Mouse (Mus musculus) forebrain, embryonic 10.5 days (tissue): ENCODE data around the gene Vstm4. TPM values are rescaled to one million over a fixed set of nuclear protein-coding genes. Genes with fewer than 3 reads are reported as not detected.

Experiments
- DNase-seq: peaks from one replicate; pipeline ENCODE4 v3.0.0-alpha.2; 2017; ENCODE audit warnings: low spot score; ENCODE audit errors: extremely low spot score
- H3K27ac ChIP-seq: fragments of 300-500 bp; sonication (generic); 2 replicates; pipeline ENCODE4 v1.5.1; 2016; ENCODE audit warnings: mild to moderate bottlenecking
- H3K27me3 ChIP-seq: fragments of 300-500 bp; sonication (generic); 2 replicates; pipeline ENCODE4 v1.6.1; 2016; ENCODE audit warnings: mild to moderate bottlenecking; ENCODE audit not compliant: poor library complexity, severe bottlenecking
- H3K36me3 ChIP-seq: fragments of 300-500 bp; sonication (generic); replicated peaks from 2 replicates; pipeline ENCODE4 v1.6.1; 2016; ENCODE audit warnings: mild to moderate bottlenecking, moderate library complexity
- H3K4me1 ChIP-seq: fragments of 300-500 bp; sonication (generic); 2 replicates; pipeline ENCODE4 v1.6.1; 2016
- H3K4me3 ChIP-seq: fragments of 300-500 bp; sonication (generic); 2 replicates; pipeline ENCODE4 v1.5.1; 2016; ENCODE audit warnings: mild to moderate bottlenecking, moderate library complexity
- H3K9me3 ChIP-seq: fragments of 300-500 bp; sonication (generic); 2 replicates; pipeline ENCODE4 v1.6.1; 2016; ENCODE audit warnings: mild to moderate bottlenecking, moderate library complexity
- WGBS: fragments of 180-500 bp; shearing (Covaris S2); methylation state at CpG from one replicate; pipeline ENCODE4 v1.1.7; 2016; 5-methylcytosine and 5-hydroxymethylcytosine counted together
- polyA plus RNA-seq: library from polyadenylated mRNA; unstranded; fragments of >200 nt; fragmentation: Nextera tagmentation; extraction: Ambion mirVana; gene quantifications from 2 replicates; pipeline ENCODE4 v1.2.1, GENCODE M21; 2016

Gene Vstm4
- polyA plus RNA-seq: 1.5 and 2.1 TPM in 2 replicates

- Histone ChIP-seq H3K4me3 (peak within 1 kb of the TSS; percentile 66), H3K4me1 (peaks cover 32% of the 10 kb centered on the region), H3K9me3 (no peaks in the 10 kb centered on the region), H3K36me3 (no peaks in the 10 kb centered on the region), H3K27ac (peak within 1 kb of the TSS; percentile 83), H3K27me3 (peaks cover 41% of the 10 kb centered on the region)
- peak; percentile 59 for DNase-seq
- under 1% methylated on average over 67 of the region's 68 CpGs for WGBS
These were observed at the start of gene Vstm4 for GRCm38 (mm10) chr14:32856681-32857328. TSS of gene Vstm4 (plus strand) at chr14:32856756.

GRCm38 (mm10) chr14:32810111-32810510, 46.4 kb upstream of the Vstm4 start:
- H3K4me1 ChIP-seq: no peaks in the 10 kb centered on the region
- H3K27me3 ChIP-seq: no peaks in the 10 kb centered on the region
- H3K27ac ChIP-seq: no peak overlapping the region
- DNase-seq: no peak
- no peak overlapping the region for H3K4me3 ChIP-seq
- no peaks in the 10 kb centered on the region for H3K9me3 ChIP-seq
- no peaks in the 10 kb centered on the region for H3K36me3 ChIP-seq

GRCm38 (mm10) chr14:32812429-32812828, 44.1 kb upstream of the Vstm4 start:
- H3K4me1 ChIP-seq: 0 out of 2 replicates have a peak, but pooled peaks cover 2% of the 10 kb centered on the region
- no peak overlapping the region for H3K4me3 ChIP-seq
- DNase-seq: no peak
- H3K27ac ChIP-seq: no peak overlapping the region
- no peaks in the 10 kb centered on the region for H3K36me3 ChIP-seq
- no peaks in the 10 kb centered on the region for H3K27me3 ChIP-seq
- WGBS: 77% methylated on average over 6 of the region's 6 CpGs
- no peaks in the 10 kb centered on the region for H3K9me3 ChIP-seq

- no peak overlapping the region for H3K4me3 ChIP-seq
- H3K4me1 ChIP-seq: 0 out of 2 replicates have a peak, but pooled peaks cover 4% of the 10 kb centered on the region
- no peaks in the 10 kb centered on the region for H3K36me3 ChIP-seq
- no peaks in the 10 kb centered on the region for H3K9me3 ChIP-seq
- DNase-seq: no peak
- no peak overlapping the region for H3K27ac ChIP-seq
- WGBS: 69% methylated on average over 4 of the region's 4 CpGs
- H3K27me3 ChIP-seq: no peaks in the 10 kb centered on the region
These were observed 41.6 kb upstream of the Vstm4 start for GRCm38 (mm10) chr14:32814961-32815360.

GRCm38 (mm10) chr14:32816533-32816932, 40.0 kb upstream of the Vstm4 start:
- Histone ChIP-seq H3K27me3 (no peaks in the 10 kb centered on the region), H3K9me3 (no peaks in the 10 kb centered on the region), H3K4me1 (0 out of 2 replicates have a peak, but pooled peaks cover 4% of the 10 kb centered on the region), H3K4me3 (no peak overlapping the region), H3K27ac (no peak overlapping the region), H3K36me3 (no peaks in the 10 kb centered on the region)
- no peak for DNase-seq
- 83% methylated on average over 4 of the region's 4 CpGs for WGBS

- DNase-seq: no peak
- WGBS: 78% methylated on average over 7 of the region's 7 CpGs
- H3K27ac ChIP-seq: no peak overlapping the region
- no peaks in the 10 kb centered on the region for H3K9me3 ChIP-seq
- no peak overlapping the region for H3K4me3 ChIP-seq
- no peaks in the 10 kb centered on the region for H3K27me3 ChIP-seq
- no peaks in the 10 kb centered on the region for H3K36me3 ChIP-seq
- 0 out of 2 replicates have a peak, but pooled peaks cover 4% of the 10 kb centered on the region for H3K4me1 ChIP-seq
These were observed 39.3 kb upstream of the Vstm4 start for GRCm38 (mm10) chr14:32817258-32817657.

- 71% methylated on average over 1 of the region's 1 CpGs for WGBS
- H3K36me3 ChIP-seq: no peaks in the 10 kb centered on the region
- no peak for DNase-seq
- no peak overlapping the region for H3K4me3 ChIP-seq
- no peaks in the 10 kb centered on the region for H3K9me3 ChIP-seq
- H3K4me1 ChIP-seq: 0 out of 2 replicates have a peak, but pooled peaks cover 4% of the 10 kb centered on the region
- H3K27me3 ChIP-seq: no peaks in the 10 kb centered on the region
- no peak overlapping the region for H3K27ac ChIP-seq
These were observed 37.3 kb upstream of the Vstm4 start for GRCm38 (mm10) chr14:32819297-32819696.

GRCm38 (mm10) chr14:32822812-32823211, 33.7 kb upstream of the Vstm4 start:
- WGBS: 87% methylated on average over 4 of the region's 4 CpGs

GRCm38 (mm10) chr14:32823861-32824260, 32.7 kb upstream of the Vstm4 start:
- Histone ChIP-seq H3K36me3 (no peaks in the 10 kb centered on the region), H3K4me3 (no peak overlapping the region), H3K4me1 (peaks cover 33% of the 10 kb centered on the region), H3K9me3 (no peaks in the 10 kb centered on the region), H3K27ac (no peak overlapping the region), H3K27me3 (no peaks in the 10 kb centered on the region)
- WGBS: 94% methylated on average over 3 of the region's 3 CpGs
- no peak for DNase-seq

More at GRCm38 (mm10) chr14:32822812-32823211, 33.7 kb upstream of the Vstm4 start:
- Histone ChIP-seq H3K9me3 (no peaks in the 10 kb centered on the region), H3K4me1 (peaks cover 24% of the 10 kb centered on the region), H3K4me3 (no peak overlapping the region), H3K27me3 (no peaks in the 10 kb centered on the region), H3K27ac (no peak overlapping the region), H3K36me3 (no peaks in the 10 kb centered on the region)
- DNase-seq: no peak

- 66% methylated on average over 14 of the region's 14 CpGs for WGBS
These were observed 32.0 kb upstream of the Vstm4 start for GRCm38 (mm10) chr14:32824267-32825150.

GRCm38 (mm10) chr14:32825426-32826032, 31.0 kb upstream of the Vstm4 start:
- H3K27me3 ChIP-seq: no peaks in the 10 kb centered on the region
- peak overlapping the region; percentile 18; the same call in 1 of the 2 replicates for H3K4me3 ChIP-seq
- peak; percentile 51 for DNase-seq
- H3K9me3 ChIP-seq: no peaks in the 10 kb centered on the region
- H3K36me3 ChIP-seq: no peaks in the 10 kb centered on the region
- H3K4me1 ChIP-seq: peaks cover 33% of the 10 kb centered on the region
- WGBS: 5% methylated on average over 11 of the region's 11 CpGs
- H3K27ac ChIP-seq: peak overlapping the region; percentile 51; the same call in 1 of the 2 replicates

More at GRCm38 (mm10) chr14:32824267-32825150, 32.0 kb upstream of the Vstm4 start:
- Histone ChIP-seq H3K36me3 (no peaks in the 10 kb centered on the region), H3K4me3 (no peak overlapping the region), H3K4me1 (peaks cover 33% of the 10 kb centered on the region), H3K9me3 (no peaks in the 10 kb centered on the region), H3K27me3 (no peaks in the 10 kb centered on the region), H3K27ac (no peak overlapping the region)
- DNase-seq: no peak

- H3K4me1 ChIP-seq: peaks cover 33% of the 10 kb centered on the region
- H3K9me3 ChIP-seq: no peaks in the 10 kb centered on the region
- no peak for DNase-seq
- H3K27me3 ChIP-seq: no peaks in the 10 kb centered on the region
- H3K27ac ChIP-seq: no peak overlapping the region
- no peak overlapping the region for H3K4me3 ChIP-seq
- WGBS: 63% methylated on average over 4 of the region's 4 CpGs
- no peaks in the 10 kb centered on the region for H3K36me3 ChIP-seq
These were observed 29.4 kb upstream of the Vstm4 start for GRCm38 (mm10) chr14:32827165-32827564.
